Mouse (Mus musculus): ENCODE data around the gene Polr2j. TPM values are rescaled to one million over a fixed set of nuclear protein-coding genes. Genes with fewer than 3 reads are reported as not detected.
"Not testable (repeated sequence)": the region's sequence is repeated elsewhere in the genome, so short reads cannot be mapped to it uniquely, and the experiment has no call there.

Polr2j gene
- total RNA-seq, 4 experiments from 2014 or later: 60.0 to 72.5 (median 60.7) TPM

- DNase-seq (ENCODE audit: low spot score in 2 of 2): peak in 1 of 2 experiments; percentile 10
These were observed 11.9 kb upstream of the Polr2j start for GRCm38 (mm10) chr5:136104511-136104910.

- no peak for DNase-seq (ENCODE audit: low spot score in 2 of 2)
These were observed 7.9 kb upstream of the Polr2j start for GRCm38 (mm10) chr5:136108486-136108885.

GRCm38 (mm10) chr5:136109042-136109441 is 7.4 kb upstream of the Polr2j start:
- DNase-seq (ENCODE audit: low spot score in 2 of 2): no peak

GRCm38 (mm10) chr5:136113546-136113945 is 2.9 kb upstream of the Polr2j start:
- DNase-seq (ENCODE audit: low spot score in 2 of 2): not testable (repeated sequence)

- no peak for DNase-seq (ENCODE audit: low spot score in 2 of 2)
These were observed 317 bp downstream of the Polr2j start for GRCm38 (mm10) chr5:136116784-136117112.

GRCm38 (mm10) chr5:136122165-136122564 is 5.7 kb downstream of the Polr2j start:
- DNase-seq (ENCODE audit: low spot score in 2 of 2): no peak

GRCm38 (mm10) chr5:136135571-136136291 is 19.3 kb downstream of the Polr2j start, which contains the start of the genes Lrwd1 and Alkbh4:
Lrwd1 (minus strand) TSS chr5:136136074.
Alkbh4 (plus strand) TSS chr5:136136146.
- peak; percentile 92 to 96 for DNase-seq (ENCODE audit: low spot score in 2 of 2)

GRCm38 (mm10) chr5:136136292-136136990 is 20.0 kb downstream of the Polr2j start:
- DNase-seq (ENCODE audit: low spot score in 2 of 2): no peak

- no peak for DNase-seq (ENCODE audit: low spot score in 2 of 2)
These were observed 21.3 kb downstream of the Polr2j start for GRCm38 (mm10) chr5:136137658-136138274.

GRCm38 (mm10) chr5:136139393-136139792 is 23.0 kb downstream of the Polr2j start:
- no peak for DNase-seq (ENCODE audit: low spot score in 2 of 2)

- no peak for DNase-seq (ENCODE audit: low spot score in 2 of 2)
These were observed 23.6 kb downstream of the Polr2j start for GRCm38 (mm10) chr5:136140057-136140482.

- no peak for DNase-seq (ENCODE audit: low spot score in 2 of 2)
These were observed 26.3 kb downstream of the Polr2j start for GRCm38 (mm10) chr5:136142746-136143145.

GRCm38 (mm10) chr5:136143161-136143755 is 26.8 kb downstream of the Polr2j start:
- DNase-seq (ENCODE audit: low spot score in 2 of 2): no peak

GRCm38 (mm10) chr5:136144606-136145430 is 28.4 kb downstream of the Polr2j start:
- DNase-seq (ENCODE audit: low spot score in 2 of 2): no peak

- no peak for DNase-seq (ENCODE audit: low spot score in 2 of 2)
These were observed 30.5 kb downstream of the Polr2j start for GRCm38 (mm10) chr5:136146936-136147335.

- no peak for DNase-seq (ENCODE audit: low spot score in 2 of 2)
These were observed 31.3 kb downstream of the Polr2j start for GRCm38 (mm10) chr5:136147704-136148103.

GRCm38 (mm10) chr5:136149134-136149576 is 32.7 kb downstream of the Polr2j start:
- DNase-seq (ENCODE audit: low spot score in 2 of 2): not testable (repeated sequence)

- DNase-seq (ENCODE audit: low spot score in 2 of 2): no peak
These were observed 35.9 kb downstream of the Polr2j start for GRCm38 (mm10) chr5:136152365-136152764.

- DNase-seq (ENCODE audit: low spot score in 2 of 2): no peak
These were observed 39.0 kb downstream of the Polr2j start for GRCm38 (mm10) chr5:136155399-136155798.

GRCm38 (mm10) chr5:136160084-136160483 is 43.7 kb downstream of the Polr2j start:
- peak; percentile 65 to 72 for DNase-seq (ENCODE audit: low spot score in 2 of 2)

Measured in gastrocnemius, adult 8-10 months (tissue).